Mouse (Mus musculus): ENCODE data around the gene Clrn1. TPM values are rescaled to one million over a fixed set of nuclear protein-coding genes. Genes with fewer than 3 reads are reported as not detected.

The Clrn1 gene
- polyA plus RNA-seq (2014; fragmentation: Nextera tagmentation; extraction: Ambion mirVana), result not detected in 2 replicates

GRCm38 (mm10) chr3:58884801-58885573, at the start of gene Clrn1:
Clrn1 (minus strand) TSS chr3:58885340.
- 77% methylated on average over 20 of the region's 20 CpGs for WGBS
- no peak within 1 kb of the TSS for H3K9ac ChIP-seq (replicated peaks; ENCODE audit: low read depth, low read length)

GRCm38 (mm10) chr3:58924027-58924426, 38.9 kb upstream of the Clrn1 start:
- H3K4me2 ChIP-seq (replicated peaks; ENCODE audit: low read depth, low read length), result no peak overlapping the region
- H3K4me1 ChIP-seq (ENCODE audit: control insufficient read depth, insufficient read depth, low read length), result no peaks in the 10 kb centered on the region
- H3K9me3 ChIP-seq (ENCODE audit: control insufficient read depth, low read depth, low read length), result no peaks in the 10 kb centered on the region
- H3K36me3 ChIP-seq (ENCODE audit: control insufficient read depth, insufficient read depth, low read length), result no peaks in the 10 kb centered on the region
- no peak overlapping the region for H3K4me3 ChIP-seq (ENCODE audit: low read depth, low read length)
- no peak overlapping the region for H3K9ac ChIP-seq (replicated peaks; ENCODE audit: low read depth, low read length)
- no peaks in the 10 kb centered on the region for H3K27me3 ChIP-seq (ENCODE audit: control insufficient read depth, insufficient read depth, low read length)
- no peak overlapping the region for H3K27ac ChIP-seq (ENCODE audit: low read length)
- 50% methylated on average over 7 of the region's 7 CpGs for WGBS
- ATAC-seq (ENCODE audit: insufficient number of reproducible peaks, insufficient read depth, low FRiP score, low read depth), result no peak

More at GRCm38 (mm10) chr3:58884801-58885573, at the start of gene Clrn1:
- H3K4me1 ChIP-seq (ENCODE audit: control insufficient read depth, insufficient read depth, low read length), result no peaks in the 10 kb centered on the region
- no peak within 1 kb of the TSS for H3K4me2 ChIP-seq (replicated peaks; ENCODE audit: low read depth, low read length)
- H3K9me3 ChIP-seq (ENCODE audit: control insufficient read depth, low read depth, low read length), result no peaks in the 10 kb centered on the region
- H3K27me3 ChIP-seq (ENCODE audit: control insufficient read depth, insufficient read depth, low read length), result no peaks in the 10 kb centered on the region
- H3K36me3 ChIP-seq (ENCODE audit: control insufficient read depth, insufficient read depth, low read length), result no peaks in the 10 kb centered on the region
- ATAC-seq (ENCODE audit: insufficient number of reproducible peaks, insufficient read depth, low FRiP score, low read depth), result no peak
- H3K27ac ChIP-seq (ENCODE audit: low read length), result no peak within 1 kb of the TSS
- H3K4me3 ChIP-seq (ENCODE audit: low read depth, low read length), result no peak within 1 kb of the TSS

GRCm38 (mm10) chr3:58923140-58923539, 38.0 kb upstream of the Clrn1 start:
- H3K27ac ChIP-seq (ENCODE audit: low read length), result no peak overlapping the region
- H3K27me3 ChIP-seq (ENCODE audit: control insufficient read depth, insufficient read depth, low read length), result no peaks in the 10 kb centered on the region
- H3K9ac ChIP-seq (replicated peaks; ENCODE audit: low read depth, low read length), result no peak overlapping the region
- no peaks in the 10 kb centered on the region for H3K9me3 ChIP-seq (ENCODE audit: control insufficient read depth, low read depth, low read length)
- H3K4me2 ChIP-seq (replicated peaks; ENCODE audit: low read depth, low read length), result no peak overlapping the region
- no peaks in the 10 kb centered on the region for H3K4me1 ChIP-seq (ENCODE audit: control insufficient read depth, insufficient read depth, low read length)
- 82% methylated on average over 6 of the region's 11 CpGs for WGBS
- H3K4me3 ChIP-seq (ENCODE audit: low read depth, low read length), result no peak overlapping the region
- no peaks in the 10 kb centered on the region for H3K36me3 ChIP-seq (ENCODE audit: control insufficient read depth, insufficient read depth, low read length)
- no peak for ATAC-seq (ENCODE audit: insufficient number of reproducible peaks, insufficient read depth, low FRiP score, low read depth)

DNA sequence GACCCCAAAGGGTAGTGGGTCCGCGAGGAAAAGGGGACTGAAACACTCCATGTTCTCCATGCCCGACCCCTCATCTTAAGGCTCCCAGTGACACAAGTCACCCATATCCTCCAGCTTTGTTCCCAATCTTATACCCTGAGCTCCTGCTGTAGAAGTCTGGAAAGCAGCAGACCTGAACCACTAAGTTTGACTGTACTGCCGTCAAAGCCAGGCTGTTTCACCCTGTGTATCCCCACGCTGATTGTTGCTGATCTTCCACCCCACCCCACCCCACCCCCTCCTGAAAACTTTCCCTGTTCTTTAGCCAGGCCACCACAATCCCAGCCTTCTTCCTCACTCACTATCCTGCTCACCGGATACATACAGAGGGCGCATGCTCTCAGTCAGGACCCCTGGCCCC, 37.5 kb upstream of the Clrn1 start:
- 83% methylated on average over 7 of the region's 7 CpGs for WGBS
- Histone ChIP-seq H3K9me3 (ENCODE audit: control insufficient read depth, low read depth, low read length) (no peaks in the 10 kb centered on the region), H3K9ac (replicated peaks; ENCODE audit: low read depth, low read length) (no peak overlapping the region), H3K4me3 (ENCODE audit: low read depth, low read length) (no peak overlapping the region), H3K27me3 (ENCODE audit: control insufficient read depth, insufficient read depth, low read length) (no peaks in the 10 kb centered on the region), H3K36me3 (ENCODE audit: control insufficient read depth, insufficient read depth, low read length) (no peaks in the 10 kb centered on the region), H3K4me2 (replicated peaks; ENCODE audit: low read depth, low read length) (no peak overlapping the region), H3K27ac (ENCODE audit: low read length) (no peak overlapping the region), H3K4me1 (ENCODE audit: control insufficient read depth, insufficient read depth, low read length) (no peaks in the 10 kb centered on the region)
- no peak for ATAC-seq (ENCODE audit: insufficient number of reproducible peaks, insufficient read depth, low FRiP score, low read depth)

DNA sequence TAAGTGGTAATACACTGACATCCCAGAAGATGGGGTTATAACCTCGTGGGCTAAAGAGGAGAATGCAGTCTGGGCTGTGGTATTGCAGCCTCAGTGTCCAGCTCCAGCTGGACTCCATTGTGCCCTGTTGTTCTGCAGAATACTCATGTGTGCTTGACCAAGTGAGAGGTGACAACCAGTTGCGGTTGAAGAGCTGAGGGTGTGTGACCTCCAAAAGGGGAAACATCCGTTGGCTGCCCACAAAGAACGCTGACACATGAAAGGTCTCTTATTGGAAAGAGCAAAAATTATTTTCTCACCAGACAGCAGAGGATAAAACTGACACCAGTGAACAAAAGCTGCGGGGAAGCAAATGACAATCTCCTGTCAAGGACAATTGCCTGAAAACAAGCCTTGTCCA, 36.2 kb upstream of the Clrn1 start:
- Histone ChIP-seq H3K27me3 (ENCODE audit: control insufficient read depth, insufficient read depth, low read length) (no peaks in the 10 kb centered on the region), H3K27ac (ENCODE audit: low read length) (no peak overlapping the region), H3K36me3 (ENCODE audit: control insufficient read depth, insufficient read depth, low read length) (no peaks in the 10 kb centered on the region), H3K4me3 (ENCODE audit: low read depth, low read length) (no peak overlapping the region), H3K4me2 (replicated peaks; ENCODE audit: low read depth, low read length) (no peak overlapping the region), H3K9me3 (ENCODE audit: control insufficient read depth, low read depth, low read length) (no peaks in the 10 kb centered on the region), H3K4me1 (ENCODE audit: control insufficient read depth, insufficient read depth, low read length) (no peaks in the 10 kb centered on the region), H3K9ac (replicated peaks; ENCODE audit: low read depth, low read length) (no peak overlapping the region)
- WGBS, result 75% methylated on average over 5 of the region's 5 CpGs
- ATAC-seq (ENCODE audit: insufficient number of reproducible peaks, insufficient read depth, low FRiP score, low read depth), result no peak

DNA sequence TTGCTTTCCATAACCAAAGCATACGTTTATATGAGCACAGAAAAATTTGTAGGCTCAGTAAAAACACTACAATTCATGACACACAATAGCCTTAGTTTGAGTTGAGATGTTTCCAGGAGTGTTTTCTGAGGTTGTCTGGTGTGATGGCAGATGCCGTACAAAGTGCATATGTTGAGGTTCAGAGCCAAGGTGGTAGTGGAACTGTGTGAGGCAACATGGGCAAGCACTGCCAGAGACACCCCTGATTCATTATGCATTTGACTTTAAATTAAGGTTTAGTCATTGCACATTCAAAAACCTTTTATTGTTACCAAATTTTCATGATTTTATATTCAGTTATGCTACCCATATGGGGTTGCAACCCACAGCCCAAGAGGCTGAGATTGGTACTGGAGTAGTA, 19.5 kb upstream of the Clrn1 start:
- Histone ChIP-seq H3K4me3 (ENCODE audit: low read depth, low read length) (no peak overlapping the region), H3K4me1 (ENCODE audit: control insufficient read depth, insufficient read depth, low read length) (no peaks in the 10 kb centered on the region), H3K9me3 (ENCODE audit: control insufficient read depth, low read depth, low read length) (no peaks in the 10 kb centered on the region), H3K36me3 (ENCODE audit: control insufficient read depth, insufficient read depth, low read length) (no peaks in the 10 kb centered on the region), H3K27me3 (ENCODE audit: control insufficient read depth, insufficient read depth, low read length) (no peaks in the 10 kb centered on the region), H3K4me2 (replicated peaks; ENCODE audit: low read depth, low read length) (no peak overlapping the region), H3K9ac (replicated peaks; ENCODE audit: low read depth, low read length) (no peak overlapping the region), H3K27ac (ENCODE audit: low read length) (no peak overlapping the region)
- 85% methylated on average over 2 of the region's 2 CpGs for WGBS
- ATAC-seq (ENCODE audit: insufficient number of reproducible peaks, insufficient read depth, low FRiP score, low read depth), result no peak

- Histone ChIP-seq H3K9ac (replicated peaks; ENCODE audit: low read depth, low read length) (no peak overlapping the region), H3K4me2 (replicated peaks; ENCODE audit: low read depth, low read length) (no peak overlapping the region), H3K4me1 (ENCODE audit: control insufficient read depth, insufficient read depth, low read length) (no peaks in the 10 kb centered on the region), H3K27ac (ENCODE audit: low read length) (no peak overlapping the region), H3K27me3 (ENCODE audit: control insufficient read depth, insufficient read depth, low read length) (no peaks in the 10 kb centered on the region), H3K9me3 (ENCODE audit: control insufficient read depth, low read depth, low read length) (no peaks in the 10 kb centered on the region), H3K4me3 (ENCODE audit: low read depth, low read length) (no peak overlapping the region), H3K36me3 (ENCODE audit: control insufficient read depth, insufficient read depth, low read length) (no peaks in the 10 kb centered on the region)
- WGBS, result 81% methylated on average over 13 of the region's 13 CpGs
- ATAC-seq (ENCODE audit: insufficient number of reproducible peaks, insufficient read depth, low FRiP score, low read depth), result no peak
These were observed 17.1 kb upstream of the Clrn1 start for GRCm38 (mm10) chr3:58902051-58902758.

- Histone ChIP-seq H3K36me3 (ENCODE audit: control insufficient read depth, insufficient read depth, low read length) (no peaks in the 10 kb centered on the region), H3K9ac (replicated peaks; ENCODE audit: low read depth, low read length) (no peak overlapping the region), H3K4me1 (ENCODE audit: control insufficient read depth, insufficient read depth, low read length) (no peaks in the 10 kb centered on the region), H3K4me2 (replicated peaks; ENCODE audit: low read depth, low read length) (no peak overlapping the region), H3K4me3 (ENCODE audit: low read depth, low read length) (no peak overlapping the region), H3K27ac (ENCODE audit: low read length) (no peak overlapping the region), H3K9me3 (ENCODE audit: control insufficient read depth, low read depth, low read length) (no peaks in the 10 kb centered on the region), H3K27me3 (ENCODE audit: control insufficient read depth, insufficient read depth, low read length) (no peaks in the 10 kb centered on the region)
- 88% methylated on average over 5 of the region's 5 CpGs for WGBS
- ATAC-seq (ENCODE audit: insufficient number of reproducible peaks, insufficient read depth, low FRiP score, low read depth), result no peak
These were observed 10.0 kb upstream of the Clrn1 start for GRCm38 (mm10) chr3:58895131-58895530.
